Mouse (Mus musculus): ENCODE measurements at regions not wholly inside any gene's neighbourhood (a gene's known extent, or its start where the extent isn't known, plus 50 kb on each side); places are given as distances from the start of the nearest gene placed in this dataset.

DNA sequence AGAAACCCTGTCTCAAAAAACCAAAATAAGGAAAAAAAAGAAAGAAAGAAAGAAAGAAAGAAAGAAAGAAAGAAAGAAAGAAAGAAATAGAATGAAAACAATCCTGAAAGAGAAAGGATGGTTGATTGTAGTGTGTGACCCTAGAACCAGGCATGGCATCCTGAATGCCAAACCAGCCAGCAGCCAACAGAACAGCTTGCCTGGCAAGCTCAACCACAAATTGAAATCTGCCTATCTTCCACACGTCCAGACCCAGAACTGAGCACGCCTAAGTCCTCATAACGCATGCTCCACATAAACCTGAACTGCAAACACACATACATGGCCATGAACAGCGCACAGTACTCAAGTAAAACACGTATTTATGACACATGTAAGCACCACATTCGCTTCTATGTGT lies 247.9 kb downstream of the H2al1j start:
- peak; percentile 32 for DNase-seq

DNA sequence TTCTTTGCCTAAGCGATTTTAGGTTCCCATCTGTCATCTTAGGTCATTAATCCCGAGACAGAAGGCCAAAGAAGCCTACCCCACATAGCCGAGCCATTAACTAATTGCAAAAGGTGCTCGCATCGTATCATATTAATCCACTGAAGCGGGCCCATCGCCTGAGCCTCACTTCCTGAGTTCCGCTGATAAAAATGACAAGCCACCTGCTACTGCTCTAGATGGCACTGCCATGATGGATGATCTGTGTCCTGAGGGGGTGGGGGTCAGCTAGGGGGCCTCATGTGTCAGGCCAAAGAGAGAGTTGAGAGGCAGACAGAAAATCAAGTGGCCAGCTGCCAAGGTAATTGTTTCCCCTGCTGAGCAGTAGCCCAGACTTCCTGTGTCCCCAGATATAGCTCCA lies 248.7 kb downstream of the H2al1j start:
- DNase-seq = no peak

DNA sequence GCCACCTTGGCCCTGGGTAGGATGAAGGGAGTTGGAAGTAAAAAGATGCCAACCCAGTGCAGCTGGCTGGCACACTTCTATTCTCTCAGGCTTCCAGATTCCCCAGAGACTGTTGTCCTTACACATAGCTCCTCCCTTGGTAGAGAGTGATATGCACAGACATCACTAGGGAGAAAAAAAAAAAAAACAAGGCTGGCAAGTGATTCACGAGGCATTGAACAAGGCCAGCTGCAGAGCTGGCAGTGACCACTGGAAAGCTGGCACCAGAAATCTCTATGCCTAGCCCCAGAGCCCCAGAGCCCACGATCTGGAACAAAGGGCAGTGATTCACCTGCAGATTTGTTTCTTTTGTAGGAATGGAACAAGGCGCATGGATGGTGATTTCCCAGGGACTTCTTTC lies 249.7 kb downstream of the H2al1j start:
- DNase-seq = no peak

DNA sequence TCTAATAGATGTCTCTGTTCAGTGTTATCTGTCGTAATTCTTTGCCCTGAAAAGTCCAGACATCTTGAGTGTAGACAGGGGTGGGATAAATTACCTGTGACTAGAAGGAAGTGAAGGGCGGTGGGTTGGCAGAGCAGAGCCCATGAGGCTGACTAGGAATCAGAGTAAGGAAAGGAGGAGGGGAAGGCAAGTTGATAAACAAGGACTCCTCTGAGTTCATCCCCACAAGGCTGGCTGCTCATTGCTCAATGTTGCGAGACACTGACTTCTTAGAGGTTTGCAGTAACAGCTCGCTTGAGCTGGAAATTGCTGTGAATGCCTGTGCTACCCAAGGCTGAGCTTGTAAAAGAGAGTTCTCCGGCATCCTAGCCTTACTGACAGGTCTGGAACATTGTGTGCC lies 257.7 kb downstream of the H2al1j start:
- no peak for DNase-seq

DNA sequence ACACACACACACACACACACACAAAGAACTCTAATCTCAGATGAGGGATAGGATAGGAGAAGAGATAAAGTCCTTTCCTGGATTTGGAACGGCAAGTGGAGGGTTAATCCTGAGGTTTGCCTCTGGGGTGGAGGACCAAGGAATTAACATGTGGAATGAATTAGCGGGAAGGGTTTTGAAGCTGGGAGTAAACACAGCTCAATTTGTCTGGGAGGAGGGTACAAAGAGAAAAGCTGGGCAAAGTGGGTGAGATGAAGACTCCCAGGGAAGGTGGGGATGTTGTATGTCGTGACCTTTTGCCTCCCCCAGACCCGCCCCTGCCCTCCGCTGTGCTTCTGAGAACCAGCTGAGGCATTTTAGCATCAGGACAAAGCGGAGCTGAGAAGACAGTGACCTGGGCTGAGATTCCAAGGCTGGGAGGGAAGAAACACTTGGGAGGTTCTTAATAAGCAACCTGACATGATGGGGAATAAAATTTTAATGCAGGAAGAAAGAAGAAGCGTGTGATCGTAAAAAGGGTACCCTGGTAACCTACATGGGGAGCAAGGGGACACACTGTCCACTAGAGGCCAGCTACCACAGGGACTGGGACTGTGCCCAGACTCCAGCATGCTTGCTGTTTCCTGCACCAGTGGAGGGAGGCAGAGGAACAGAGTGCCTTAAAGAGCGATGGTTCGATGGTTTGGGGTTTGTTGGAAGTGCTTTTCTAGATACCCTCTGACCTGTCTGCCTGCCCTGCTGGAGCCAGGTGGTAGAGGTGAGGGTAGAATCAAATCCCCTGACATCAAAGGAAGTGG lies 264.0 kb downstream of the H2al1j start:
- DNase-seq = no peak

DNA sequence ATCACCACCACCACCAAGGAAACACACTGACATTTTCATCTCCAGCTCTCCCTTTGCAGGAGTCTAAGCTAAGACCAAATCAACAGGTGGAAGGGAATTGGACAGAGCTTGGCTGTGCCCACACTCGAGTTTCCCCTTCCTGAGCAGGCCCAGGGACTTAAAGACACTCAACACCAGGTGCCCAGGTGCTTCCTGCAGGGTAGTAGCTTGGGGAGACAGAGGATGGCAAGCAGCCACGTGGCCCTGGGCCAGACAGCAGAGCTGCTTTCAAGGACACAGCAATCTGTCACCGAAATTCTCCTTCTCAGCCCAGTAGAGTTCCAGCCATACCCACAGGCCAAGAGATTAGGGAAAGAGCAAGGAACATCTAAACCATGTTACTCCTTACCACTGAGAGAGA lies 266.9 kb downstream of the H2al1j start:
- DNase-seq = no peak

DNA sequence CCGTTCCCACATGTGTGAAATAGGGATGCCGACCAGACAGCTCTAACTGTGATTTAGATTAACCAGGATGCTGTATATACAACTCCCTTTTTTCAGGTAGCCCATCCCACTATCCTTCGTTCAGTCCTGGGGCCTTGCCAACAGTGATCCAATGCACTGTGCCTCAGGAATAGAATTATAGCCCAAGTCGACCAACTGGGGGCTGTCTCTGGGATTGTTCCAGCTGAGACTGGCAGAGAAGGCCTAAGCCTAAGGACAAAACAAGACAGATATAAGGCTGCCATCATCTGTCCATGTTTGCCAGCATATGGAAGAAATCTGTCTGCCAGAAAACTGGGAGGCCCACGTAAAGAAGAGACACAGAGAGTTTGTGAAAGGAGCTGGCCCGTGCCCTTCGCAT lies 269.9 kb downstream of the H2al1j start:
- DNase-seq = no peak

DNA sequence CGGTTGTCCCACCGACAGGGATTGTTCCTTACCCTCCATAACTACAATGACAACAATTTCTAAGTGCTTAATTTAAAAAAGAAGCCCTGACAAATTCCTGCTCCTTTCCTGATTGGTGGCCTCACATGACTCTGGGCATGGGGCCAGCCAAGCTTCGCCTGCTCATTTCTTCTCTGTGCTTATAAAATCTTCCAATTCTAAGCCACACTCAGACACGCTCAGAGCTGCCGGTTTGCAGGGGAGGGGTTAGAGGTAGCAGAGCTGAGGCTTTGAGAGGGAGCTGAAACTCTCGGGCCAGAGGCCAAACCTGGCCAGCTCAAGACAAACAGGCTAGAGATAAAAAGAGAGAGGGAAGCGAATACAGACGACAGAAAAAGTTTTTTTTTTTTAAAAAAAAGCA lies 286.6 kb downstream of the H2al1j start:
- no peak for DNase-seq

DNA sequence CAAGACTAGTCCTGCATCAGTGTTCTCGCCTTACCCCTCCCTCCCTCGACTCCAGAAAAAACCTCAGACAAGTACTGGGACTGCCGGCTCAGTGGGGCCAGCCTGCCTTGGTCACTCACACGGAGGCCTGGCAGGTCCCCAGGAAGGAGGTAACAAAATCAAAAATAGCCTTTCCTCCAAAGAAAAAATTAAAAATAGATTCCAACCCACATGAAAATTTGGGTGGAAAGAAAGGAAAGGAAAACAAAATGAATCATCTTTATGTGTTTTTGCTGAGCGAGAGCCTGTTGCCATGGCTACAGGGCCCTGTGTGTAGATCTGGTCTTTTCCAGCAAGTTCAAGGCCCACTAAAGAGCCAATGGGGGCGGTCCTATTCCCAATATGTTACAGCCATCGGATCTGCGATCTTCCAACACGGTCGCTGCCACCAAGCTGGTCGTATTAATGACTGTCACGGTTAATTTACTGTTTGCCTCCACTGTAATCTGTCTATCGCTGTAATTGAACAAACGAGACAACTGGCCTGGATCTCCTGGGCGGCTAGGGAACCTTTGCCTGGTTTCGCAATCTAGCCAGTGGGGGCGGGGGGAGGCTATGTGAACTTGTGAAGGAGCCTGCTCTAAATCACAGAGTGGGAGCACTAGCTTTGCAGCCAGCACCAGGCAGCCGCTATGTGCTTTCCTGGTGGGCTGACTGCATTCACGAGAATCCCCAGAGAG lies 293.6 kb downstream of the H2al1j start:
- no peak for DNase-seq

DNA sequence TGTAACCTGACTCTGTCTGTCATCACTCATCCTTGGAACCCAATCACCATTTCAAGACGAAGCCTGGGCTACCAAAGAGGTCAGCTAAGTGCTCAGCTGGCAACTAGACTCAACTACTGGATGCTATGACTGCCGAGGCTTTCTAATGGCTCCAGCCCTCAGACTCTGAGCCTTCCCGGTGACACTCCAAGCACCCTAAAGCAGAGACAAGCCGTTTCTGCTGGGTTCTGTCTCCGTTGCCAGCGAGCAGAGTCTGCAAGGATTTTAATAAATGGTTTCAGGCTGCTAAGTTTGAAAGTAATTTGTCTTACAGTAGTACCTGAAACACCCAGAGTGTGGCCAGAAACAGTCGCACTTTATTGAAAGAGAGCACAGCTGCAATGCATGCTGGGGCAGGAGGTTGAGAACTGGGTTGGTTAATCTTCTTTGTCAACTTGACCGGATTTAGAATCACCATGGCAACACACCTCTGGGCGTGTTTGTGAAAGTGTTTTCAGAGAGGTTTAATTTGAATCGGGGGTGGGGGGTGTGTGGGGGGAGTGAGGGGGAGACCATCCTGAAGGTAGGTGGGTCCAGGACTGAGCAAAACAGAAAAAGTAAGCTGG lies 298.8 kb downstream of the H2al1j start:
- DNase-seq = no peak

DNA sequence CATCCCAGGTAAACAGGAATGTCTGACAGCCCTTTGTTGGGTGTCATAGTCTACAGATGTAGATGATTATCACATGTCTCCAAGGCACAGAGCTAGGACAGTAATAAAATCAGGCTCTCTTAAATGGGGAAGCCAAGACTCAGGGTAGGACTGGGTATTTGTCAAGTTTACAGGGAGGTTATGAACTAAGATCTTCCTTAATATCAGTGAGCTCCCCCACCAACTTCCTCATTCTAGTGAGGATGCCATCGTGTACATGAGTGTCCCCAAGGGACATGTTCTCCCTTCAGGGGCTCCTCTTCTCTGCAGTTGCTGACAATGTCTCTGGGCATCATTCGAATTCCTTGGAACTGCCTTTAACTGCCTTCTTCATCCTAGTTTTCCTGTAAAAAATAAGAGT lies 301.7 kb downstream of the H2al1j start:
- no peak for DNase-seq

DNA sequence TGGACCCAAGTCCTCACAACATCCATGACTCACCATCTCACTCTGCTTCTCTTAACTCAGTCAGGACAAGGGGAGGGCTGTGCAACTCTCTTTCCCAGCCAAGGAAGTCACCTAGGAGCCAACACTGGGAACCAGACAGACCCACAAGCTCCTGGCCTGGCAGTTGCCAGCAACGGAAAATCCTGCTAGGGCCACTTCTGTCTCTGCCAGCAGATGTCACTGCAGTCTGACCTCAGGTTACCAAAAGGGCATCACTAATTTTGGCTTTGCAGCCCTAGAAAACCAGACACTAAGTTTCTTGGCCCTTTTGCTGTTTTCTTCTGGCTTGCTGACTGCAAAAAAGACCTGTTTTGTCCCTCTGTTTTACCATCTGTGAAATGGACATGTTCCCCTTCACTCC lies 302.3 kb downstream of the H2al1j start:
- DNase-seq = peak; percentile 16

DNA sequence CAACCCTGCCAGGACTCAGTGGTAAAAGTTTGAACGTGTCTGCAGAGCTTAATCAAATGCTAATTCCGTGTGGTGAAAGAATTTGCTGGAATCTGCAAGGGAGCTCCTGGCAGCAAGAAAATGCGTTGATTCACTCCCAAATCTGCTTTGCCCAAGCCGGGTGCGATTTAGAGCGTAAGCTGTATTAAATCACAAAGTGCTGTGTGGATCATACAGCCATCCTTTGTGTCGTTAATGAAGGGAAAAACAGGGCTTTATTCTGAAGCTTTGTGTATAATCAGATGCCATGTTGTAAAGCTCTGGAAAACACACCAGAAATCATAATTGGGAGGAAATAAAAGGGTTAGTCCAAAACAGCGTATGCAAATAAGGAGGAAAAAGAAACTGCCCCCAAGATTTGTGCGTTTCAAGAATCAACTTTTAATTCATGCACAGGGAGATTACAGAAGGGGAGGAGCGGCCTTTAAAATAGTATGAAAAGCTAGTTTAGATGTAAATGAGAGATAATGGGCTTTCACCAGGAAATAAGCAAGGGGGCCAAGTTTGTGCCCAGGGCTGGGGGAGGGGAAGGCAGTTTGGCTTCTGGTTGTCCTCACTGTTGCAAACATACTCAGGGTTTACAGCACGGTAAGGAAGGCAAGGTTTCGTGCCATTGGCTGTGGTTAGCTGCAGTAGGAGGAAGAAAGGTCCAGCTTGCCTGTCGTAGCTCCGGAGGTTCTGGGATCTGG lies 303.7 kb downstream of the H2al1j start:
- DNase-seq = no peak

DNA sequence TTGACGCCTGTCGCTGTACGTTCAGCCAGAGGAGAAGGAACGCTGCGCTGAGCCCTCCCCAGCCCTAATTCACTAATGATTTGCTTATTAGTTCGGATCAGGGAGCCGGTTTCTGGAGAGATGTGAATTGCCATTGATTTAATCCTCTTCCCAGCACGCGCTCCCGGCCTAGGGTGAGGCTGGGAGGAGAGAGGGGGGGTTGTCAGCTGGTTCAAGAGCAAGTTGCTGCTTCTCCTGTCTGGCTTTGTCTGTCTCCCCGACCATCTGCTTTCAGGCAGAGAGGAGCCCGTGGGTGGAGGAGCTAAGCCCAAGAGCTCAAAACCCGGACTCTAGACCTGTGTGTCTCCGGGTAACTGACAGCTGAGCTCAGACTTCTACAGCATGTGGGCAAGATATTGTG lies 304.4 kb downstream of the H2al1j start:
- DNase-seq = no peak

DNA sequence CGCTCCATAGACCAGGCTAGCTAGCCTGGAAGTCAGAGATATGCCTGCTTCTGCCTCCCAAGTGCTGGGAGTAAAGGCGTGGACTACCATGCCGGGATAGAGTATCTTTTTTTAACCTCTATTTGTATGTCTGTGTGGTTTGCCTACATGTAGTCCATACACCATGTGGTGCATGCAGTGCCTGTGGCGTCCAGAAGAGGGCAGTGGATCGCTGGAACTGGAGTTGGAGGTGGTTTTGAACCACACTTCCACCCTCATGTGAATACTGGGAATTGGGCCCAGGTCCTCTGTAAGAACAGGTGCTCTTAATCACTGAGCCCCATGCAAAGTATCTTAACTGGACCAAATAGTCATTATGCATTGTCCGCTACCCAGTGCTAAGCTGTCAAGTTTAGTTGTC lies 306.2 kb downstream of the H2al1j start:
- DNase-seq = no peak

DNA sequence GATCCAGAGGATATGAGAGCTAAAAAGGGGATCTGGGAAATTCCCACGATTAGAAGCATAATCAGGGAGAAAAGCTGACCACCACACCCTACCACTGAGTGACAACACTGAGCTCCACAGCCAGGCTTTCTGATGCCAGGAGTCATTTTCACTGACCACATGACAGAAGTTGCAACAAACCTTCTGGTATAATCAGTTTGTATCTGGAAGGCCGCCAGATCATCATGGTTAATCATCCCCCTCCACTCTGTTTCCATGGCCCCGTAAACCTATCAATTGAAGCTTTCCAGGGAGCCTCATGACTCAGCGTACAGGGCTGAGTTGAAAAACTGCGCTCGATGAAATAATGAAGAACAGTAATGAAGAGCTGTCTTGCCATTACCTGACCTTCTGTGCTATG lies 316.9 kb downstream of the H2al1j start:
- DNase-seq = no peak

DNA sequence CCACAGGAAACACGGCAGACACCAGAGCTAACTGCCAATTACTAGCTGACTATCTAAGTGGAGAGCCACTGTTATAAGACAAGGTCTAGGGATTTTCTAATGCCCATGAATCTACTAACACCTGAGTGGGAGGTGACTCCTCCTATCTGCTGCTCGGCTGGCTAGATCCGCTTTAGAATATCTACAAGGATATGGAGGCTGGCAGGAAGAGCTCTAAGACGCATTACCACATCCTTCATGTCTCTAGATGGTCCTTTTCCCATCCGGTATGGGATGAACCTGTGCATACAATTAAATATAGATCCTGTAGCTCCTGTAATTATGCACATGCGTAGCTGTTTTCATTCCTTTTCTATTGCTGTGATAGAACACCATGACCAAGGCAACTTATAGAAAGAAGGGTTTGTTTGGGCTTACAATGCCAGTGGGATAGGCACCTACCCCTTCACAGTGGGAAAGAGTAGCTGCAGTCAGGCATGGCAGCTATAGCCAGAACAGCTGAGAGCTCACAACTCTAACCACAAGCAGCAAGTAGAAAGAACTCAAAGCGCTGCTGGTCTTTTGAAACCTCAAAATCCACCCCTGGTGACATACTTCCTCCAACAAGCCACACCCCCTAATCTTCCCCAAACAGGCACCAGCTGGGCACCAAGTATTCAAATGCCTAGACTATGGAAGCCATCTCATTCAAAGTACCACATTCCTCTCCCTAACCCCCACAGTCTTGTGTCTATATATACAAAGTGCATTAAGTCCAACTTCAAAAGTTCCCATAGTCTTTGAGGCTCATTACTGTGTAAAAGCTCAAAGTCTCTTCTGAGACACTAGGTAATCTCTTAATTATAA lies 319.3 kb downstream of the H2al1j start:
- DNase-seq = no peak

DNA sequence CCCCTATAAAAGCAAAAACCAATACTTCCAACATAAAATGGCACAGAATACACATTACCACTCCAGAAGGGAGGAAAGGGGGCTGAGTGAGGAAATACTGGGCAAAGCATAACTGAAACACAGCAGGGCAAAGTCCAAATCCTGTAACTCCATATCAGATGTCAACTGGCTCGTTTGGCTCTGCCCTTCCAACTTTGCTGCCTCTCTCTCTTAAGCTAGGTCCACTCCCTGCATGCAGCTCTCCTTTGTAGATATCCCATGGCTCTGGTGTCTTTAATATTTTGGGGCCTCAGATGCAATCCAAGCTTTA lies 319.9 kb downstream of the H2al1j start:
- DNase-seq = no peak

DNA sequence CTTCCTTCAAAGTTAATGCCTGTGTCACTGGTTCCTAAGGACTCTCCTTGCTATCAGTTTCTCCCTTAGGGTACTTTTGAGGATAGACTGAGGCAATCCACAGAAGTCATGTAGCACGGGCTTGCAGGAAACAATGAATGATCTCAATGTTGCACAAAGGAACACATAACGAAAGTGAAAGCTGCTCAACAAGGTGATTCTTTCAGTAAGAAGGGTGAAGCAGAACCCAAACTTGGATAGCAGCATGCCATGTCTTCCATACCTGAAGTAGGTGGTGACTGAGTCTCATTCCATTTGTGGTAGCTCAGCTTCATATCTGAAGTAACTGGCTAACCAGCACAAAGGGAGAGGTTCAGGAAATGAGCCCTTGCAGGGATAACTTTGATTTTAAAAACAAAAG lies 325.7 kb downstream of the H2al1j start:
- no peak for DNase-seq

DNA sequence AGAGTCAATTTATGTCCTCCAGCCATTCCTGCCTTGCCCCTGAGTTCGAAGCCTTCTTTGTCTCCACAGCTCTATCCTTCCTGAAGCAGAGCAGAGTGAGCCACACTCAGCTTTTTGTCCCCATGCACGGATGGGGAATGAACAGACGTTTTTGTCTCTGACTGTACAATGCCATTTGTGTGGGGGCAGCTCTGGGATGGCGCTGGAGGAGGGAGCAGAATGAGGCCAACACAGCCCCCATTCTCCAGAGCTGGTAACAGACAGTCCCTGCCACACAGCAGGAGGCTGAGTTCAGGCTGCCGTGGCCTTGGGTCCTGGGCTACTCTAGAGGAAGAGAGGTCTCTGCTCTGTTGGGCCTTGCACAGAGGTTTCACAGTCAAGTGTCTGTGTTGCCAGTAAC lies 327.4 kb downstream of the H2al1j start:
- peak; percentile 11 for DNase-seq

DNA sequence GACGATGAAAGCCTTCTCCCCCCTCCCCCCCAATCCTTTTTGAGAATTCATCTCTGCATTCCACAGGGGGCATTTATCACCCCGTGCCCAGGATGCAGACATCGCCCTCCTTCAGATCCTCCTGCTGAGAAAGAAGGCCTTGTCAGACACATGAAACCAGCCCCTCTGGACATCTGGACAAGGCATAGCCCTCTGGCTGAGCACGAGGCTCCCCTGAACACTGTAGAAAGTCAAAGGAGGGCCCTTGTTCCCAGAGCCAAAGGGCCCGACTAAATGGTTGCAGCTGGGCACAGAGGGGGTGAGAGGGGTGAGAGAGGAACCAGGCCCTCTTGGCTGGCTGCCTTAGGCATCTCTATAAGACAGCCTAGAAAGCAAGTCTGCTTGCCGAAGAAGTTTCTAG lies 327.8 kb downstream of the H2al1j start:
- peak; percentile 10 for DNase-seq

DNA sequence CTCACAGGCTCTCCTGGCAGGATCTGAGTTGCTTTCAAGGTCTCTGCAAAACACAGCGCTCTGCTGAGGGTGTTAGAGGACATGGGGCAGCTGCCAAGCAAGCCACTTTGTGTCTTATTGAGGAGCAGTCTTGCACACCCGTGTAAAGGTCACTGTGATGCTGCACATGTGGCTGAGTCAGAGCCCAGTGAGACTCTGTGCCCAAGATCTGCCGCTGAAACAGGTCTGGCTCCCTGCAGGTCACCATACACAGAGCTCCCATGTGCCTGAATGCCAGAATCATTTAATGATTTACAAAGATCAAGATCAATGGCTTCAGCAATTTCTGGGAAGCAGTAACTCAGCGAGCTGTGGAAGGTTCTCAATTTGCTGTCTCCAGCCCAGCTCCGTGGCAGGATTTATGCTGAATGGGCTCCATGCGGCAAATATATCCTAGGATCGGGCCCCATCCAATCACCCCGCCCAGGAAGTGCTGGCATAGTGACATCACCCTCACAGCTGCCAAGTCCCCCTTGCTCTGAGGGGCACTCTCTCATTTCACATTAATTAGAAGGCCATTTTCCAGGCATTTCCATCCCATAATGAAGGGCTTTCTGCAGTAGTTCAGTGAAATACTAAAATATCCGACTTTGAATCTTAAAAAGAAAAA lies 330.1 kb downstream of the H2al1j start:
- DNase-seq = no peak
